Mouse (Mus musculus): ENCODE measurements around the gene Akr1c12. TPM values are rescaled to one million over a fixed set of nuclear protein-coding genes. Genes with fewer than 3 reads are reported as not detected.
"Not testable (repeated sequence)": the region's sequence is repeated elsewhere in the genome, so short reads cannot be mapped to it uniquely, and the experiment has no call there.

Akr1c12 gene
- not detected in 2 replicates for polyA plus RNA-seq (2015; fragmentation: Nextera tagmentation; extraction: Ambion mirVana)

DNA sequence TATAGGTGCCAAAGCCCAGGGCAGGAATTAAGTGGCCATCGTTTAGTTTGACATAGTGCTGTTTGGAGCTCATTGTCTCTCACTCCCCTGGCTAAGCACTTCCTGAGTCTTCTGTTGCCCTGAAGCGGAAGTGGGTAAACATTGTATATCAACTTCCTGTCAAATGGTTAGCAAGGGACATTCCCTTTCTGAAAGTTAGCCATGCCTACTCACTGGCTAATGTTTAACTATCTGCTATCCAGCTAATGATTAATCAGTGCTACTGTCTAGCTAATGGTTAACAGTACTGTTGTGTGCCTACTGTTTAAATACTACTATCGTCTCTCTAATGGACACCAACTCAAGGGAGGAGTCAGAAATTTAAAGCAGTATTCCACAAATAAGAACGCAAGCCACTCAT is at the start of gene Akr1c12:
Gene Akr1c12, minus strand, starts transcription at position 150 of the 400 bp plus-strand sequence.
- H3K9me3 ChIP-seq = no peaks in the 10 kb centered on the region
- H3K27ac ChIP-seq = no peak within 1 kb of the TSS
- H3K36me3 ChIP-seq = no peaks in the 10 kb centered on the region
- H3K27me3 ChIP-seq = no peaks in the 10 kb centered on the region
- no peak for ATAC-seq (ENCODE audit: insufficient number of reproducible peaks, low FRiP score, low TSS enrichment, low read depth)
- H3K4me2 ChIP-seq = no peak within 1 kb of the TSS
- no peak within 1 kb of the TSS for H3K9ac ChIP-seq
- no peak within 1 kb of the TSS for H3K4me3 ChIP-seq
- WGBS = 59% methylated on average over 4 of the region's 4 CpGs
- no peaks in the 10 kb centered on the region for H3K4me1 ChIP-seq

DNA sequence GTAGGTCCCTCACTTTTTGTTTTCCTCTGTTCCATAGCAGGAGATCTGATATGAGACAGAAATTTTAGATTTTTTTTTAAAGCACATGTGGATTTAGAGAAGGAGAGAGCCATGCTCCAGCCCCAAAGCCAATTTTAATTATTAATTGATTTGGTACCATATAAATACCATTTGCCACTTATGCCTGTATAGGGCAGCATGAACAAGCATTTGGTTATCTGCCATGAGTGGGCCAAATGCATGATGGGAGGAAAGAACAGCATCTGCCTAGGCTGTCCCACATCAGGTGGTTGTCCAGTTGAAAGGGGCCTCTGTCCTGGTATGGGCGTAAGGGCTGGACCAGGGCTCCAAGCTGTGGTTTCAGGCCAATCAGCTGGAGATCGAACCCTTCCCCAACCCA is 39.5 kb upstream of the Akr1c12 start:
- Histone ChIP-seq H3K27me3 (no peaks in the 10 kb centered on the region), H3K4me3 (no peak overlapping the region), H3K4me2 (no peak overlapping the region), H3K9ac (no peak overlapping the region), H3K27ac (no peak overlapping the region), H3K36me3 (no peaks in the 10 kb centered on the region), H3K9me3 (no peaks in the 10 kb centered on the region), H3K4me1 (no peaks in the 10 kb centered on the region)
- 75% methylated on average over 2 of the region's 2 CpGs for WGBS
- ATAC-seq (ENCODE audit: insufficient number of reproducible peaks, low FRiP score, low TSS enrichment, low read depth) = no peak

DNA sequence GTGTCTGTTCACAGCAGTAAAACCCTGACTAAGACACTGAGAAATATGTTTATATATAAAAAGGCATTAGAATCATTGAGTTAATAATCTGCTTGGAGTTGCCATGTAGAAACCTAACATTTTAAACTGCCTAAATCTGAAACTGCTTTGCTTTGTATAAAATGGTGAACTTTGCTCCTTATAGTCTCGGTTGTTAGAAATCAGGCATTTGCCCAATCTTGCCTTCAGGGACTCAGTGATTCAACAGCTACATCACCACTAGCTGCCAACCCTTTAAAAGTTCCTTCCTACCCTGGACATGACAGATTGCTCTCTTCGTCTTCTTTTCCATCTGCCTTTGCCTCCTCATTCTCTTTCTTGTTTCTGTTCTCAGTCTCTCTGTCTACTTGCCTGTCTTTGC is 34.7 kb upstream of the Akr1c12 start:
- H3K9me3 ChIP-seq = no peaks in the 10 kb centered on the region
- H3K4me2 ChIP-seq = no peak overlapping the region
- no peak overlapping the region for H3K9ac ChIP-seq
- no peak for ATAC-seq (ENCODE audit: insufficient number of reproducible peaks, low FRiP score, low TSS enrichment, low read depth)
- no peaks in the 10 kb centered on the region for H3K27me3 ChIP-seq
- no peaks in the 10 kb centered on the region for H3K36me3 ChIP-seq
- H3K4me1 ChIP-seq = no peaks in the 10 kb centered on the region
- no peak overlapping the region for H3K4me3 ChIP-seq
- H3K27ac ChIP-seq = no peak overlapping the region
- WGBS = 73% methylated on average over 2 of the region's 2 CpGs

DNA sequence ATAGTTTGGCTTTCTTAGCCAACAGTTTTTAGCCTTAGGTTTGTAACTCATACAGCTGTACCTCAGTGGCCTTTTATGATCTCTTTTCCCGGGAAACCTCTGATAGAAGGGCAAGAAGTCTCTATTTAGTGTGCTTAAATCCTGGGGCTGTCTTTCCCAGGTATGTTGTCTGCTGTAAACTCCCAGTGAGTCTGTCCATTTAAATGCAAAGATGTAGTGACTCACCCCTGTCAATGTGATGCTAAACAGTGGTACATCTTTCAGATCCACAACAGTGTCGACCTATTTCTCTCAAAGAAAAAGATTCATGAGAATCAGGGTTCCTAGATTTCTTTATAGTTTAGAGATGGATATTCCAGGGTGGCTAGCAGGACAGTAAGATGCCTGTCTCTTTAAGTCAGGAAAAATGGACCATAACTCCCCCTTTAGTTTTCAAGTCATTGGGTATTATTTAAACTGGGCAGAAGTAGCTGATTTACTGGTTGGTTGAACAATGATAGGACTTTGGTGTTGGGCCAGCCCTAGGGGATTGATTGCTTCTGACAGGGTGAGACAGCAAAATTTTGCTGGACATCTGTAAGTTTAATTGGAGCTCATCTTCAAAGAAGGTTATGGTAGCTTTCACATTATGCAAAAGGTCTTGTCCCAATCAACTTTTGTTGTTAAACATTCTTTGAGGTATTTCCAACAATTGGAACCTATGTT is 25.8 kb upstream of the Akr1c12 start:
- WGBS = 37% methylated on average over 2 of the region's 2 CpGs
- Histone ChIP-seq H3K4me3 (no peak overlapping the region), H3K4me1 (no peaks in the 10 kb centered on the region), H3K27ac (no peak overlapping the region), H3K36me3 (no peaks in the 10 kb centered on the region), H3K9ac (no peak overlapping the region), H3K4me2 (no peak overlapping the region), H3K27me3 (no peaks in the 10 kb centered on the region), H3K9me3 (no peaks in the 10 kb centered on the region)
- no peak for ATAC-seq (ENCODE audit: insufficient number of reproducible peaks, low FRiP score, low TSS enrichment, low read depth)

DNA sequence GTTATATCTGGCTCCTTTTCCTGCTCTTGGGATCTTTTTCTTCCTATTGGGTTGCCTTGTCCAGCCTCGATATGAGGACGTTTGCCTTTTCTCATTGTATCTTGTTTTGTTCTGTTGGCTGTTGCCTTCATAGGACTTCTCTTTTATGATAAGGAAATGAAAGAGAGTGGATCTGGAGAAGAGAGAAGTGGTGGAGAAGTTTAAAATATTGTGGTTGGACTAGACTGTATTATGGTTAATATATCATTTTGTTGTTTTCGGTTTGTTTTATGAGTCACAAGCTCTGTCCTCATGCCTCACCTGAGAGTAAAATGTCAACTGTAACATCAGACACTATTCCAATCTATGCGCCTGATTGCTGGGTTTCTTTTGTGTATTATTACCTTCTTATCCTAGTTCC is 17.8 kb upstream of the Akr1c12 start:
- Histone ChIP-seq H3K4me1 (no peaks in the 10 kb centered on the region), H3K4me3 (no peak overlapping the region), H3K9ac (no peak overlapping the region), H3K4me2 (no peak overlapping the region), H3K27ac (no peak overlapping the region), H3K9me3 (no peaks in the 10 kb centered on the region), H3K27me3 (no peaks in the 10 kb centered on the region), H3K36me3 (no peaks in the 10 kb centered on the region)
- WGBS = 89% methylated on average over 4 of the region's 4 CpGs
- ATAC-seq (ENCODE audit: insufficient number of reproducible peaks, low FRiP score, low TSS enrichment, low read depth) = no peak

DNA sequence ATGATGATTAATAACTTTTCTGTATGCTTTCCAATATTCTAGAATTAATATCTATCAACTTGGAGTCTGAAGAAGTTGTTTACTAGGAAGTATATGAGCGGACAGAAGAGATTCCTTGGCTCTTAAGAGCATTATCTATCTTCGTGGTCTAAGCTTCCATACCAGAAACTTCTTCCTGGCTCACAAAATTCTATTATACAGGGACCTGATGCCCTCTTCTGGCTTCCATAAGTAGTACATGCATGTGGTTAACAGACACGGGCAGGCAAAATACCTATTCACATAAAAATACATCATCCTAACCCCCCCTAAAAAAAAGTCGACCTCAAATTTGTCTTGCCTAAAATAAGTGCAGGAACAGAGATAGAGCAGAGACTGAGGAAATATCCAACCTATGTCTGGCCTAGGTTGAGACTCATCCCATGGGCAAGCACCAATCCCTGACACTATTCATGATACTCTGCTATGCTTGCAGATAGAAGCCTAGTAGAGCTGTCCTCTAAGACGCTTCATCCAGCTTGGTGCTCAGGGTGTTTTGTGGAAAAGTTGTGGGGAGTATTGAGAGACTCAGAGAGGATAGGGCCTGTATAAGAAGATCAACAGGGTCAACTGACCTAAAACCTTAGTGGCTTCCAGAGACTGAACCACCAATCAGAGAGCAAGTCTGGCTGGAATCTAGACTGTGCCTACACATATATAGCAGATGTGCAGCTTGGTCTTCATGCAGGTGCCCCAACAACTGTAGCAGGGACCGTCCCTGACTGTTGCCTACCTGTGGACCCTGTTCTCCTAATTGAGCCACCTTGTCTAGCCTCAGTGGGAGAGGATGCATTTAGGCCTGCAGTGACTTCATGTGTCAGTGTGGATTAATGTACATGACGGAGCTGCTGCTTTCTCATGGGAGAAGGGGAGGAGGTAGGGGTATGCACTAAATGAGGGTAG is 2.5 kb upstream of the Akr1c12 start:
- Histone ChIP-seq H3K27ac (no peak overlapping the region), H3K4me2 (no peak overlapping the region), H3K4me3 (no peak overlapping the region), H3K4me1 (no peaks in the 10 kb centered on the region), H3K9ac (no peak overlapping the region), H3K36me3 (no peaks in the 10 kb centered on the region), H3K9me3 (no peaks in the 10 kb centered on the region), H3K27me3 (no peaks in the 10 kb centered on the region)
- WGBS = 37% methylated on average over 7 of the region's 7 CpGs
- ATAC-seq (ENCODE audit: insufficient number of reproducible peaks, low FRiP score, low TSS enrichment, low read depth) = no peak

DNA sequence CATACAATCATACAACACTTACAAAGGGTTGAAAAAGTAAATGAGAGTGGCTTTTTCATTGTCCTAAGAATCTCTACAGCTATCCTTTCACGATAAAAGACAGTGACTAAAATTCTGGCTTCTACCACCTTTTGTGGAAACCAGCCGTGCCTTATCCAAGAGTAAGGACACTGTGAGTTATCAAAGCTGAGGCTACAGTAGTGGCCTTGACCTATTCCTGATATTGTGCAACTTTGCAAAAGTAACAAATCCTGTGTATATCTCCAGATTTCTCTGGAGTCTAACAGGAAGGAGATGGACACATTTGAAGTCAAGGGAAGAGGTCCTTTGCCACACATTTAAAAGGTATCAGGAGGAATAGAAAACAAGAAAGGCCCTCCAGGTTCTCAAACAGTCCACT is 1.7 kb downstream of the Akr1c12 start:
- Histone ChIP-seq H3K36me3 (no peaks in the 10 kb centered on the region), H3K27me3 (no peaks in the 10 kb centered on the region), H3K4me3 (no peak overlapping the region), H3K27ac (no peak overlapping the region), H3K9ac (no peak overlapping the region), H3K4me2 (no peak overlapping the region), H3K9me3 (no peaks in the 10 kb centered on the region), H3K4me1 (no peaks in the 10 kb centered on the region)
- 87% methylated on average over 2 of the region's 2 CpGs for WGBS
- no peak for ATAC-seq (ENCODE audit: insufficient number of reproducible peaks, low FRiP score, low TSS enrichment, low read depth)

DNA sequence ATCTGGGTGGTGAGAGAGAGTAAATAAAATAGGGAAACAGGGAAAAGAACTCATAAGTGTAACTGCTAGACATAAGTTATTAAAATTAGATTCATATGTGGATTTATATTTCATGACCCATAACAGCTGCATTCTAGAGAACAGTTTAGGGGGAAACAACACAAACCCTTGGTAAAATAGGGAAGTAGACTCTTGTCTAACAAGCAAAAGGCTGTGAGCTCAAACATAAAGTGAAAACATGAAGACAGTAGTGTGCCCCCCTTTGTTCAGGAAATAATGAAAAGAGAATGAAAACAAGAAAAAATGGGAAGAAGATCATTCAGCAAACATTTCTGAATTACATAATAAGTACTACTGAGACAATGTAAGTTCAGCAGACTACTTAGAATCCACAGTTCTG is 8.4 kb downstream of the Akr1c12 start:
- ATAC-seq (ENCODE audit: insufficient number of reproducible peaks, low FRiP score, low TSS enrichment, low read depth) = no peak
- H3K27ac ChIP-seq = no peak overlapping the region
- no peaks in the 10 kb centered on the region for H3K36me3 ChIP-seq
- H3K4me1 ChIP-seq = no peaks in the 10 kb centered on the region
- H3K27me3 ChIP-seq = no peaks in the 10 kb centered on the region
- H3K4me2 ChIP-seq = no peak overlapping the region
- H3K9me3 ChIP-seq = no peaks in the 10 kb centered on the region
- H3K9ac ChIP-seq = no peak overlapping the region
- no peak overlapping the region for H3K4me3 ChIP-seq

DNA sequence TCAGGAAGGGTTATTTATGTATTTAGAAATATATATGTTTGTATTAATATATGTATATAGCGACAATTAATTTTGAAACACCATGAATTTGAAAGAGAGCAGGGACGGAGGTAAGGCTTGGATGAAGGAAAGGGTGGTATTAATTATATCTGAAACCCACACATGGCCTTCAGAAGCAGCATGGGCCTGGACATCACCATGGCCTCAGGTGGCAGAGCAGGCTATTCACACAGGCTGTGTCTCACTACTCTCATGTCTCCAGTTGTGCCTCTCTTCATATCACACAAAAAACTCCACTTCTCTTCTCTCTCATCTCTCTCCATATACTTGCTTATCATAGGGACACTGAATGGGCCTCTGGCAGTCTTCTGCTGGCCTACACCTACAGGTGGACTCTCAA is 13.8 kb downstream of the Akr1c12 start:
- H3K4me1 ChIP-seq; H3K27me3 ChIP-seq; H3K36me3 ChIP-seq; H3K4me3 ChIP-seq; H3K9ac ChIP-seq; H3K9me3 ChIP-seq; H3K27ac ChIP-seq; ATAC-seq (ENCODE audit: insufficient number of reproducible peaks, low FRiP score, low TSS enrichment, low read depth); H3K4me2 ChIP-seq: not testable (repeated sequence)
- 84% methylated on average over 2 of the region's 2 CpGs for WGBS

DNA sequence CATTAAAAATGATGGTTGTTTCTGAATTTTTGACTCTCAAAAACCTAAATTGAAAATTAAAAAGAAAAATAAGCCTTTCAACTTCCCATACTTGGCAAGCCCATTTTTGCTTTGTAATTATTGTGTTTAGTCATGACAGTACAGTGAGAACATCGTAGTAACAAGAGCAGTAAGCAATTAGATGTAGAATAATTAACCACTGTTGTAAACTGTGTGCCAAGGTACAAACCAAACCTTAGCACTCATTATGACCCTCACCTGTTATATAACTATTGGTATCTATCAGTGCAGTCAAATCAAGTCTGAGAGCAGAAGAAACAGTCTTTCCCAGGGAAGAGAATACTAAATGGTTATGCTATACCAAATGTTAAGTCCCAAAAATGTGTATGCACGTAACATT is 14.2 kb downstream of the Akr1c12 start:
- no peaks in the 10 kb centered on the region for H3K4me1 ChIP-seq
- H3K27ac ChIP-seq = no peak overlapping the region
- no peak overlapping the region for H3K9ac ChIP-seq
- 89% methylated on average over 2 of the region's 2 CpGs for WGBS
- no peak overlapping the region for H3K4me2 ChIP-seq
- H3K9me3 ChIP-seq = no peaks in the 10 kb centered on the region
- no peaks in the 10 kb centered on the region for H3K27me3 ChIP-seq
- no peaks in the 10 kb centered on the region for H3K36me3 ChIP-seq
- no peak for ATAC-seq (ENCODE audit: insufficient number of reproducible peaks, low FRiP score, low TSS enrichment, low read depth)
- no peak overlapping the region for H3K4me3 ChIP-seq

DNA sequence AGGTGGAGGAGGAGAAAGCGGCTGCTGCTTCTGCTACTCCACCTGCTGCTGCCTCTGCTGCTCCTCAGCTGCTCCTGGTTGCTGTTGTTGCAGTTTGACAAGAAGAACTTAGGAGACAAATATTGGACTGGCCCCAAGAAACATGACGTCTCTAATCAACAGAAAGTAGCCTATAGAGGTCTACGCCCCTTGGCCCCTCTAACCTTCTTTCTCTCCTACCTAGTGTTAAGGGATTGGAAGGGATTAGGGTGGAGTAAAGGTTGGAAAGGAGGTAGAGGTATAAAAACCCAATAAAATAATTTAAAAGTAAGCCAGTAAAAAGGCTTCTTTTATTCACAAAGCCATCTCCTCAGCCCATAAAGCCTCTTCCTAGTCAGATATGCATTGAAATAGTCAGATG is 14.6 kb downstream of the Akr1c12 start:
- Histone ChIP-seq H3K36me3 (no peaks in the 10 kb centered on the region), H3K9ac (no peak overlapping the region), H3K27ac (no peak overlapping the region), H3K27me3 (no peaks in the 10 kb centered on the region), H3K4me2 (no peak overlapping the region), H3K4me3 (no peak overlapping the region), H3K4me1 (no peaks in the 10 kb centered on the region), H3K9me3 (no peaks in the 10 kb centered on the region)
- WGBS = 83% methylated on average over 3 of the region's 3 CpGs
- ATAC-seq (ENCODE audit: insufficient number of reproducible peaks, low FRiP score, low TSS enrichment, low read depth) = no peak

DNA sequence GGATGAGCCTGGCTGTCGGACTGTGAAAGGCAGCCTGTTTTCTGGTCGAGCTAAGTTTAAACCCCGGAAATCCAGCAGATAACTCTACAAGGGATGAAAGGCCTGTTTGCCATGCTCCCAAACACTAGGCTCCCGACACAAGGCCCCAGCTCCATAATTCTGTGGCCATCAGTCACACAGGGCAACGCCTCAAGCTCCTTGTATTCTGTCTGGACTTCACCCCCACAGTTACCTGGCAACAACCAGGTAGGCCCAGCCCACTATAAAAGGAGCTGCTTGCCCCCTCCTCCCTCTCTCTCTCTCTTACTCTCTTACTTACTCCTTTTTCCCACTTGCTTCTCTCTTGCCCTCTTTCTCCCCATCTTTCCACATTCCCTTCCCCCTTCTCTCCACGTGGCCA is 21.9 kb downstream of the Akr1c12 start:
- no peak for ATAC-seq (ENCODE audit: insufficient number of reproducible peaks, low FRiP score, low TSS enrichment, low read depth)
- no peaks in the 10 kb centered on the region for H3K36me3 ChIP-seq
- no peak overlapping the region for H3K4me3 ChIP-seq
- H3K4me1 ChIP-seq = no peaks in the 10 kb centered on the region
- H3K9ac ChIP-seq = no peak overlapping the region
- H3K27me3 ChIP-seq = no peaks in the 10 kb centered on the region
- H3K4me2 ChIP-seq = no peak overlapping the region
- WGBS = 72% methylated on average over 6 of the region's 6 CpGs
- H3K27ac ChIP-seq = no peak overlapping the region
- no peaks in the 10 kb centered on the region for H3K9me3 ChIP-seq
